Mouse (Mus musculus) thymus, adult 2 months (tissue): ENCODE measurements at regions not wholly inside any gene's neighbourhood (a gene's known extent, or its start where the extent isn't known, plus 50 kb on each side); places are given as distances from the start of the nearest gene placed in this dataset.

Experiments used
- CTCF ChIP-seq: fragments of 200-500 bp; IDR thresholded peaks from 2 replicates; pipeline ENCODE4 v1.5.1; 2012; ENCODE audit warnings: mild to moderate bottlenecking, control low read depth, low read length, moderate library complexity, borderline replicate concordance; ENCODE audit not compliant: control insufficient read depth, poor library complexity, insufficient read depth; ENCODE audit errors: extremely low read depth
- POLR2A ChIP-seq: fragments of 200-500 bp; IDR thresholded peaks from 2 replicates; pipeline ENCODE4 v1.6.1; 2012; ENCODE audit warnings: mild to moderate bottlenecking, low read length, control low read depth, moderate library complexity; ENCODE audit not compliant: control insufficient read depth, poor library complexity, insufficient read depth; ENCODE audit errors: extremely low read depth

GRCm38 (mm10) chr8:116139934-116140333, 364.8 kb upstream of the Dynlrb2 start:
- TF ChIP-seq POLR2A (no peak), CTCF (no peak)
